Mouse (Mus musculus): ENCODE data around the gene Kcnh2. TPM values are rescaled to one million over a fixed set of nuclear protein-coding genes. Genes with fewer than 3 reads are reported as not detected.
A peak's percentile ranks its signal among the peaks of the same experiment; 100 is the strongest.

Kcnh2 gene
- polyA plus RNA-seq, 1 experiment from 2014 or later = 17.4 TPM

GRCm38 (mm10) chr5:24352251-24352859, 951 bp upstream of the Kcnh2 start:
- peak; percentile 51 for ATAC-seq (ENCODE audit: low FRiP score)

GRCm38 (mm10) chr5:24351701-24352171, 332 bp upstream of the Kcnh2 start:
- H3K4me1 ChIP-seq = peaks cover 66% of the 10 kb centered on the region
- under 1% methylated on average over 35 of the region's 41 CpGs for WGBS

More at GRCm38 (mm10) chr5:24352251-24352859, 951 bp upstream of the Kcnh2 start:
- H3K4me3 ChIP-seq = peak overlapping the region; percentile 53
- no peaks in the 10 kb centered on the region for H3K9me3 ChIP-seq (replicated peaks)
- H3K4me1 ChIP-seq = peaks cover 64% of the 10 kb centered on the region
- H3K36me3 ChIP-seq = no peaks in the 10 kb centered on the region
- peak overlapping the region; percentile 98 for H3K27ac ChIP-seq
- WGBS = under 1% methylated on average over 22 of the region's 24 CpGs
- peak overlapping the region; percentile 60 for H3K9ac ChIP-seq
- H3K4me2 ChIP-seq (replicated peaks) = peak overlapping the region; percentile 98
- peaks cover 24% of the 10 kb centered on the region for H3K27me3 ChIP-seq

DNA sequence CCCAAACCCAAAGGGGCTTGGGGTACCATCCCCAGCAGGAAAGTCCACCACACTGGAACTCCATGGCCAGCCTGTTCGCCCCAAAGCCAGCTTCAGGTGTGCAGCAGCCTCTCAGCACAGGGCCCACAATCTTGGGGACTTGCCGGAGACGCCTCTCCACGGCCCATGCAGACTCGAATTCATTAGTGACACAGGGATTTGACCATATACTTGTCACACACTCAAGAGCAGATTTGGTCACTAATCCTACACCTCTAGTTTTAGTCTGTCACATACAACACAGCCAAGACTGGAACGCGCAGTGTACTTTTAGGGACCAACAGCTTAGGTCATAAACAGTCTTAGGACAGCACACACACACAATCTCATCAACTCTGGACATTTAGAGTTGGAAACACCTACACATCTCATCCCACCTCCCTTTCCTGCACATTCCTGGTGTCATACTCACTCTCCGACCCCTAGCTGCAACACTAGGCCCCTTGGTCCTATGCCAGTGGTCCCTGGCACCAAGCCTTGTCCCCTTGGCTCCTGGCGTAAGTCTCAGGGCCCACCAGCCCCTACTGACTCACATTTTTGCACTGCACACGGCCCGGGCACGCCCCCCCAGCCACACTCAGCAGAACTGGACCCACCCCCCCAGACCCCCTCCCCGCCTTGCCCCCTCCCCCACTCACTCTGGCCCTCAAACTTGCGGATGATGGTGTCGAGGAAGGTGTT, 713 bp downstream of the Kcnh2 start:
- peak overlapping the region; percentile 79 for H3K9ac ChIP-seq
- WGBS = 36% methylated on average over 13 of the region's 15 CpGs
- peak overlapping the region; percentile 53 for H3K4me3 ChIP-seq
- peaks cover 66% of the 10 kb centered on the region for H3K4me1 ChIP-seq
- peaks cover 28% of the 10 kb centered on the region for H3K27me3 ChIP-seq
- ATAC-seq (ENCODE audit: low FRiP score) = no peak; the same call in 1 of the 2 replicates
- peak overlapping the region; percentile 98 for H3K4me2 ChIP-seq (replicated peaks)
- no peaks in the 10 kb centered on the region for H3K36me3 ChIP-seq
- no peaks in the 10 kb centered on the region for H3K9me3 ChIP-seq (replicated peaks)
- H3K27ac ChIP-seq = peak overlapping the region; percentile 98

More at GRCm38 (mm10) chr5:24351701-24352171, 332 bp upstream of the Kcnh2 start:
- Histone ChIP-seq H3K27ac (peak overlapping the region; percentile 98), H3K27me3 (peaks cover 28% of the 10 kb centered on the region), H3K9ac (peak overlapping the region; percentile 79), H3K4me3 (peak overlapping the region; percentile 53), H3K9me3 (replicated peaks) (no peaks in the 10 kb centered on the region), H3K36me3 (no peaks in the 10 kb centered on the region), H3K4me2 (replicated peaks) (peak overlapping the region; percentile 98)
- peak; percentile 82 for ATAC-seq (ENCODE audit: low FRiP score)

GRCm38 (mm10) chr5:24350073-24350472, 1.3 kb downstream of the Kcnh2 start:
- peak overlapping the region; percentile 98 for H3K4me2 ChIP-seq (replicated peaks)
- peak overlapping the region; percentile 12; the same call in 1 of the 2 replicates for H3K27ac ChIP-seq
- WGBS = 50% methylated on average over 3 of the region's 3 CpGs
- H3K4me3 ChIP-seq = peak overlapping the region; percentile 53
- no peaks in the 10 kb centered on the region for H3K9me3 ChIP-seq (replicated peaks)
- no peaks in the 10 kb centered on the region for H3K36me3 ChIP-seq
- ATAC-seq (ENCODE audit: low FRiP score) = no peak
- H3K9ac ChIP-seq = peak overlapping the region; percentile 79
- H3K27me3 ChIP-seq = peaks cover 28% of the 10 kb centered on the region
- peaks cover 72% of the 10 kb centered on the region for H3K4me1 ChIP-seq

DNA sequence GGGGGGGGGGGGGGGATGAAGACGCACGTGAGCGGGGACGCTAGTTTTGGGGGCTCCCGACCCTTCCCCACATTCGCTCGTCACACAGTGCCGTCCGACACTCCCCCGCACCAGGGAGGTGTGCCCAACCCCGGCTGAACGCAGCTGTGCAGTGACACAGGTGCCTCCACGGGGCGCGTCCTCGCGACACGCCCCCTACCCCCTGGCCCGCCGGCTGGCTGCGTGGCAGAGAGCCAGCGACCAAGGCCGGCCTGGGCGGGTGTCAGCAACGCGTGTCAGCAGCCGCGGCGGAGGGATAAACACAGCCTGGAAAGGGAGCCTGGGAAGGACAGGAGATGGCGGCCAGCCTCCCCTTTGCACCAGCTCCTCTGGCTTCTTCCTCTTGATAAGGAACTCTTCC, 2.9 kb downstream of the Kcnh2 start:
- whole genome bisulfite sequencing = 1% methylated on average over 27 of the region's 30 CpGs
- ATAC-seq (ENCODE audit: low FRiP score) = no peak
- Histone ChIP-seq H3K36me3 (no peaks in the 10 kb centered on the region), H3K9ac (peak overlapping the region; percentile 76), H3K9me3 (replicated peaks) (no peaks in the 10 kb centered on the region), H3K4me1 (peaks cover 79% of the 10 kb centered on the region), H3K4me2 (replicated peaks) (peak overlapping the region; percentile 98), H3K27me3 (peaks cover 26% of the 10 kb centered on the region), H3K27ac (peak overlapping the region; percentile 60), H3K4me3 (peak overlapping the region; percentile 48)

- Histone ChIP-seq H3K27ac (peak overlapping the region; percentile 60), H3K9me3 (replicated peaks) (no peaks in the 10 kb centered on the region), H3K4me3 (peak overlapping the region; percentile 48), H3K4me1 (peaks cover 79% of the 10 kb centered on the region), H3K36me3 (no peaks in the 10 kb centered on the region), H3K4me2 (replicated peaks) (peak overlapping the region; percentile 98), H3K9ac (peak overlapping the region; percentile 76), H3K27me3 (peaks cover 26% of the 10 kb centered on the region)
- no peak for ATAC-seq (ENCODE audit: low FRiP score)
- under 1% methylated on average over 40 of the region's 41 CpGs for WGBS
These were observed 3.3 kb downstream of the Kcnh2 start for GRCm38 (mm10) chr5:24348128-24348527.

GRCm38 (mm10) chr5:24347186-24347875, 4.1 kb downstream of the Kcnh2 start:
- no peaks in the 10 kb centered on the region for H3K36me3 ChIP-seq
- WGBS = 54% methylated on average over 7 of the region's 7 CpGs
- peak overlapping the region; percentile 27; the same call in 1 of the 2 replicates for H3K9ac ChIP-seq
- H3K4me3 ChIP-seq = peak overlapping the region; percentile 48; the same call in 1 of the 2 replicates
- H3K27me3 ChIP-seq = peaks cover 26% of the 10 kb centered on the region
- H3K4me1 ChIP-seq = peaks cover 79% of the 10 kb centered on the region
- H3K9me3 ChIP-seq (replicated peaks) = no peaks in the 10 kb centered on the region
- peak overlapping the region; percentile 98 for H3K4me2 ChIP-seq (replicated peaks)
- 0 out of 2 replicates have a peak overlapping the region, but pooled peaks have one; percentile 17 for H3K27ac ChIP-seq
- no peak for ATAC-seq (ENCODE audit: low FRiP score)

DNA sequence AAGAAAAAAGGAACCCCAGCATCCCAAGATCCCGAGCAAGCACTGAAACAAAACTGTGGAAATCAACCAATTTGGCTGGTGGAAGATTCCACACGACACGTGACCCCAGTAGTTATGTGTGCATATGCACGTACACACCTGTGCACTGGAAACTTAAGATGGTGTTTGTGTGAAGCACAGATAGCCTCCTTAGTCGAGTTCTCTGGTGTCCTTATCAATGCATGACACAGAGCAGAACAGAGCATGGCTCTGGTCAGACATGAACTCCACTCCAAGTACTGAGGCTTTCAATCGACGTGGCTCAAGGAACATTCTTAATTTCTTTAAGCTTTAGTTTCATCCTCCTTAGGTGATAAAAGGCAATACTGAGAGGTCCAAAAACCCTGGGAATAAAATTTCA, 5.1 kb downstream of the Kcnh2 start:
- Histone ChIP-seq H3K27me3 (peaks cover 26% of the 10 kb centered on the region), H3K4me1 (peaks cover 83% of the 10 kb centered on the region), H3K9ac (no peak overlapping the region), H3K4me2 (replicated peaks) (no peak overlapping the region), H3K9me3 (replicated peaks) (no peaks in the 10 kb centered on the region), H3K36me3 (no peaks in the 10 kb centered on the region), H3K4me3 (no peak overlapping the region), H3K27ac (no peak overlapping the region)
- ATAC-seq (ENCODE audit: low FRiP score) = no peak
- WGBS = 87% methylated on average over 7 of the region's 7 CpGs

DNA sequence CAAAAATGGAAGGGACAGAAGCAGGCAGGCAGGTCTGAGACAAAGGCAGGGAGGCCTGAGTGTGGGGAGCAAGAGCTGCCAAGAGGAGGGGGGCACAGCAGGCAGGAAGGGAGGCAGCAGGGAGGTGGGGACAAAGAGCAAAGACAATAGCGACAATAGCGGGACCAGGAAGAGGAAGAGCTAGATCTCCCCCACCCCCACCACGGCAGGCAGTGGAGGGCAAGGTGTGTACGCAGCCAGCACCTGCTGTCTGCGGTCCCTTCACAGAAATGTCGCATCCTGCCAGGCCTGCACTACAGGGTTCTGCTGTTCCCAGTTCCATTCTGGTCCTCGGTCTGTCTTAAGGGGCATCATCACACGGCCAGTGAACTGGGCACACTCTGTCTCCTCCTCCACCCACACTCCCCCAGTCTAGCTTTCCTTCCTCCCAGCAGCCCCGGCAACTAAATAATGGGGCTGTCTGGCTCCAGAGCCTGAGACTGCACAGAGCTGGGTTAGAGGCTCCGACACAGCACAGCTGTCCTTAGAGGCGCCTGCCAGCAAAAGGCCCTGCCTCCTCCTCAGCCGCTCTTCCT, 6.8 kb downstream of the Kcnh2 start:
- Histone ChIP-seq H3K4me1 (peaks cover 70% of the 10 kb centered on the region), H3K4me3 (no peak overlapping the region)

GRCm38 (mm10) chr5:24343977-24344436, 7.4 kb downstream of the Kcnh2 start:
- Histone ChIP-seq H3K4me2 (replicated peaks) (peak overlapping the region; percentile 26), H3K27me3 (peaks cover 10% of the 10 kb centered on the region; the same call in 1 of the 2 replicates), H3K4me3 (no peak overlapping the region), H3K36me3 (no peaks in the 10 kb centered on the region), H3K4me1 (peaks cover 64% of the 10 kb centered on the region), H3K9me3 (replicated peaks) (no peaks in the 10 kb centered on the region), H3K9ac (peak overlapping the region; percentile 45), H3K27ac (peak overlapping the region; percentile 97)
- 3% methylated on average over 2 of the region's 2 CpGs for WGBS
- ATAC-seq (ENCODE audit: low FRiP score) = peak; percentile 68

More for the DNA sequence above, 6.8 kb downstream of the Kcnh2 start:
- no peaks in the 10 kb centered on the region for H3K36me3 ChIP-seq
- WGBS = 16% methylated on average over 11 of the region's 12 CpGs
- H3K9ac ChIP-seq = peak overlapping the region; percentile 45
- H3K4me2 ChIP-seq (replicated peaks) = peak overlapping the region; percentile 26
- H3K9me3 ChIP-seq (replicated peaks) = no peaks in the 10 kb centered on the region
- H3K27me3 ChIP-seq = peaks cover 16% of the 10 kb centered on the region
- ATAC-seq (ENCODE audit: low FRiP score) = peak; percentile 58
- H3K27ac ChIP-seq = peak overlapping the region; percentile 97

DNA sequence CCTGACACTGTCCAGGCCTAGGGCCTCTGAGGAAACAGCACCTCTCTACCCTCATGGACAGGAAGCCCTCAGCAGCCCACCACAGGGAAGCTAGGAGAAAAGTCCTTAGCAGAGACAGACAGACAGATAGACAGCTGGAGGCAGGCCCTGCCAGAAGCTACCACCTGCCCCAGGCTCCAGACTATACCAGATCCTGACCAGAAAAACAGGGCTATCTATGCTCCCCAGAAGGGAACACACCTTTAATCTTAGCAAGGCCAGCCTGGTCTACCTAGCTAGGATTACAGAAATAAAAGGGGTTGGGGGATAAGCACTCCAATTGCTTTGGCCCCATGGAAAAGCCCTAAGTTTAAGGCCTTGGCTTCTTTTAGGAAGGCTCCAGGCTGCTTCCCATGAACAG, 8.0 kb downstream of the Kcnh2 start:
- Histone ChIP-seq H3K27ac (peak overlapping the region; percentile 97), H3K4me3 (no peak overlapping the region), H3K36me3 (no peaks in the 10 kb centered on the region), H3K9ac (0 out of 2 replicates have a peak overlapping the region, but pooled peaks have one; percentile 45), H3K4me2 (replicated peaks) (peak overlapping the region; percentile 26; the same call in 1 of the 2 replicates), H3K4me1 (peaks cover 58% of the 10 kb centered on the region), H3K27me3 (peaks cover 7% of the 10 kb centered on the region; the same call in 1 of the 2 replicates), H3K9me3 (replicated peaks) (no peaks in the 10 kb centered on the region)
- 0 out of 2 replicates have a peak, but pooled peaks have one; percentile 7 for ATAC-seq (ENCODE audit: low FRiP score)

Data from hindbrain, embryonic 12.5 days (tissue).